Mouse (Mus musculus): ENCODE measurements at regions not wholly inside any gene's neighbourhood (a gene's known extent, or its start where the extent isn't known, plus 50 kb on each side); places are given as distances from the start of the nearest gene placed in this dataset.

GRCm38 (mm10) chr15:68014605-68015305 lies 1514.0 kb upstream of the Lrrc6 start:
- H3K4me3 ChIP-seq (ENCODE audit: low read depth, low read length), result no peak overlapping the region
- no peak overlapping the region for H3K4me2 ChIP-seq
- no peaks in the 10 kb centered on the region for H3K36me3 ChIP-seq (ENCODE audit: control insufficient read depth, insufficient read depth, low read length)
- no peak overlapping the region for H3K27ac ChIP-seq (ENCODE audit: low read depth, low read length)
- DNase-seq (ENCODE audit: low spot score, missing footprints) (peak; percentile 61), ATAC-seq (ENCODE audit: low FRiP score) (no peak)
- WGBS, result 75% methylated on average over 2 of the region's 2 CpGs
- H3K9me3 ChIP-seq (ENCODE audit: control insufficient read depth, low read length), result no peaks in the 10 kb centered on the region
- H3K4me1 ChIP-seq (ENCODE audit: control insufficient read depth, insufficient read depth, low read length), result no peaks in the 10 kb centered on the region
- H3K9ac ChIP-seq (ENCODE audit: low read length), result no peak overlapping the region
- H3K27me3 ChIP-seq (ENCODE audit: control insufficient read depth, insufficient read depth, low read length), result no peaks in the 10 kb centered on the region

DNA sequence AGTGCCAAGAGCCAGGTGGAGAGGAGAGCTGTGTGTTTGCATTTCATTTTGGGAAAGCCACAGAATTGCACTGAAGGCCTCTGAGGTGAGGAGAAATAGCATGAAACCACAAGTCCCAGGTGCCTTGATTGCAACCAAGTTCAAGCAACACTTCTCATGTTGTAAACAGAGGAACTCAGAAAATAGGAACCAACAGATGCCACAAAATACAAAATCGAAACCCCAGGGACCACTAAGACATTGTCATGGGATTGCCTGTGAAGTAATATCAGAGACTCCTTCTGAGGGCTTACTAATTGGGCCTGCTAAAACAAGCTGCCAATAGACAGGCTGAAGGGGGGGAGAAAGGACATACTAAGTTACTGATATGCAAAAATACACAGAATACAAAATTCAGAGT lies 1510.5 kb upstream of the Lrrc6 start:
- WGBS, result 69% methylated on average over 1 of the region's 1 CpGs
- DNase-seq (ENCODE audit: low spot score, missing footprints), result peak; percentile 26

DNA sequence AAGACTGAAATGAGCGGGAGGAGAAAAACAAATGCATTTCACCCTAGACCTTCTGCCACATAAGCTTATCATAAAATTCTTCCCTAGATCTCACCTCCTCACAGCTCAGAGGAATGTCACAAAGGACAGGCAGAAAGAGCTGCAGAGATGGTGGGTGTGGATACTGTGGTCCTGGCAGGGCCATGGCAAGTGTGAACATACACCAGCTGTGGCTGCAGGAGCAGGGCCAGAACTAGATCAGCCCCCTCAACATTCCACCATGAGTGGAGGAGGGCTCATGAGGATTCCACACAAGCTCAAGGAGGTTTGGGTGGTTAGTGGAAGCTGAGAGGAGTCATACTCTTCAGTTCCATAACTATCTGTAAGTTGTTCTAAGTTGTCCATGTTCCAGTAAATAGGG lies 1509.5 kb upstream of the Lrrc6 start:
- Histone ChIP-seq H3K4me2 (no peak overlapping the region), H3K27ac (ENCODE audit: low read depth, low read length) (no peak overlapping the region), H3K9me3 (ENCODE audit: control insufficient read depth, low read length) (no peaks in the 10 kb centered on the region), H3K4me1 (ENCODE audit: control insufficient read depth, insufficient read depth, low read length) (no peaks in the 10 kb centered on the region), H3K9ac (ENCODE audit: low read length) (no peak overlapping the region), H3K36me3 (ENCODE audit: control insufficient read depth, insufficient read depth, low read length) (no peaks in the 10 kb centered on the region), H3K27me3 (ENCODE audit: control insufficient read depth, insufficient read depth, low read length) (no peaks in the 10 kb centered on the region), H3K4me3 (ENCODE audit: low read depth, low read length) (no peak overlapping the region)
- ATAC-seq (ENCODE audit: low FRiP score) (no peak), DNase-seq (ENCODE audit: low spot score, missing footprints) (no peak)
- 86% methylated on average over 1 of the region's 1 CpGs for WGBS

More for the DNA sequence above, 1510.5 kb upstream of the Lrrc6 start:
- no peaks in the 10 kb centered on the region for H3K9me3 ChIP-seq (ENCODE audit: control insufficient read depth, low read length)
- no peaks in the 10 kb centered on the region for H3K36me3 ChIP-seq (ENCODE audit: control insufficient read depth, insufficient read depth, low read length)
- H3K9ac ChIP-seq (ENCODE audit: low read length), result no peak overlapping the region
- no peaks in the 10 kb centered on the region for H3K27me3 ChIP-seq (ENCODE audit: control insufficient read depth, insufficient read depth, low read length)
- no peaks in the 10 kb centered on the region for H3K4me1 ChIP-seq (ENCODE audit: control insufficient read depth, insufficient read depth, low read length)
- H3K27ac ChIP-seq (ENCODE audit: low read depth, low read length), result no peak overlapping the region
- no peak overlapping the region for H3K4me2 ChIP-seq
- ATAC-seq (ENCODE audit: low FRiP score), result no peak
- H3K4me3 ChIP-seq (ENCODE audit: low read depth, low read length), result no peak overlapping the region

GRCm38 (mm10) chr15:68004798-68005197 lies 1504.1 kb upstream of the Lrrc6 start:
- no peaks in the 10 kb centered on the region for H3K36me3 ChIP-seq (ENCODE audit: control insufficient read depth, insufficient read depth, low read length)
- H3K4me1 ChIP-seq (ENCODE audit: control insufficient read depth, insufficient read depth, low read length), result no peaks in the 10 kb centered on the region
- no peak overlapping the region for H3K4me2 ChIP-seq
- no peaks in the 10 kb centered on the region for H3K9me3 ChIP-seq (ENCODE audit: control insufficient read depth, low read length)
- no peak overlapping the region for H3K9ac ChIP-seq (ENCODE audit: low read length)
- WGBS, result 75% methylated on average over 5 of the region's 5 CpGs
- H3K27me3 ChIP-seq (ENCODE audit: control insufficient read depth, insufficient read depth, low read length), result no peaks in the 10 kb centered on the region
- no peak overlapping the region for H3K27ac ChIP-seq (ENCODE audit: low read depth, low read length)
- no peak overlapping the region for H3K4me3 ChIP-seq (ENCODE audit: low read depth, low read length)
- DNase-seq (ENCODE audit: low spot score, missing footprints) (peak; percentile 64), ATAC-seq (ENCODE audit: low FRiP score) (no peak)

GRCm38 (mm10) chr15:67996532-67996931 lies 1495.8 kb upstream of the Lrrc6 start:
- Histone ChIP-seq H3K9ac (ENCODE audit: low read length) (no peak overlapping the region), H3K9me3 (ENCODE audit: control insufficient read depth, low read length) (no peaks in the 10 kb centered on the region), H3K4me2 (no peak overlapping the region), H3K36me3 (ENCODE audit: control insufficient read depth, insufficient read depth, low read length) (no peaks in the 10 kb centered on the region), H3K4me3 (ENCODE audit: low read depth, low read length) (no peak overlapping the region), H3K27ac (ENCODE audit: low read depth, low read length) (no peak overlapping the region), H3K27me3 (ENCODE audit: control insufficient read depth, insufficient read depth, low read length) (no peaks in the 10 kb centered on the region), H3K4me1 (ENCODE audit: control insufficient read depth, insufficient read depth, low read length) (no peaks in the 10 kb centered on the region)
- DNase-seq (ENCODE audit: low spot score, missing footprints), result no peak
- 84% methylated on average over 7 of the region's 7 CpGs for WGBS
- no peak for ATAC-seq (ENCODE audit: low FRiP score)

GRCm38 (mm10) chr15:67989428-67990272 lies 1488.9 kb upstream of the Lrrc6 start:
- Histone ChIP-seq H3K27me3 (ENCODE audit: control insufficient read depth, insufficient read depth, low read length) (no peaks in the 10 kb centered on the region), H3K4me2 (no peak overlapping the region), H3K9ac (ENCODE audit: low read length) (no peak overlapping the region), H3K27ac (ENCODE audit: low read depth, low read length) (no peak overlapping the region), H3K9me3 (ENCODE audit: control insufficient read depth, low read length) (no peaks in the 10 kb centered on the region), H3K36me3 (ENCODE audit: control insufficient read depth, insufficient read depth, low read length) (no peaks in the 10 kb centered on the region), H3K4me3 (ENCODE audit: low read depth, low read length) (no peak overlapping the region), H3K4me1 (ENCODE audit: control insufficient read depth, insufficient read depth, low read length) (no peaks in the 10 kb centered on the region)
- WGBS, result 89% methylated on average over 5 of the region's 5 CpGs
- DNase-seq (ENCODE audit: low spot score, missing footprints) (no peak), ATAC-seq (ENCODE audit: low FRiP score) (no peak)

DNA sequence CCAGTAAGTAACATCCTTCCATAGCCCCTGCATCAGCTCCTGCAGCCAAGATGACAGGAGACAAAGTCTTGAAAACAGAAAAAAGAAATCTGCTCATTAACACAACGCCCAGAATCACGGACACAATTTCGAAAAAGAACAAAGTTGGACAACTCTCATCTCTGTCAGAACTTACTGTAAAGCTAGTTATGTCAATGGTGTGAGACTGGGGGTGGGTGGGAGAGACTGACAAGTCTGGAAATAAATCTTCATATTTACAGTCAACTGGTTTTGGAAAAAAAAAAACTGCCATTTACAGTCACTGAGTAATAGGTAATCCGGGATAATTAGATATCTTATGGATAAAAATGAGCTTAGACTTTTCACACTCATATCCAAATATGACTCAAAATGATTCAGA lies 1487.2 kb upstream of the Lrrc6 start:
- no peak overlapping the region for H3K4me3 ChIP-seq (ENCODE audit: low read depth, low read length)
- ATAC-seq (ENCODE audit: low FRiP score) (no peak), DNase-seq (ENCODE audit: low spot score, missing footprints) (no peak)
- WGBS, result 90% methylated on average over 4 of the region's 4 CpGs
- H3K36me3 ChIP-seq (ENCODE audit: control insufficient read depth, insufficient read depth, low read length), result no peaks in the 10 kb centered on the region
- no peak overlapping the region for H3K27ac ChIP-seq (ENCODE audit: low read depth, low read length)
- H3K9ac ChIP-seq (ENCODE audit: low read length), result no peak overlapping the region
- no peaks in the 10 kb centered on the region for H3K4me1 ChIP-seq (ENCODE audit: control insufficient read depth, insufficient read depth, low read length)
- no peaks in the 10 kb centered on the region for H3K27me3 ChIP-seq (ENCODE audit: control insufficient read depth, insufficient read depth, low read length)
- no peaks in the 10 kb centered on the region for H3K9me3 ChIP-seq (ENCODE audit: control insufficient read depth, low read length)
- H3K4me2 ChIP-seq, result no peak overlapping the region

DNA sequence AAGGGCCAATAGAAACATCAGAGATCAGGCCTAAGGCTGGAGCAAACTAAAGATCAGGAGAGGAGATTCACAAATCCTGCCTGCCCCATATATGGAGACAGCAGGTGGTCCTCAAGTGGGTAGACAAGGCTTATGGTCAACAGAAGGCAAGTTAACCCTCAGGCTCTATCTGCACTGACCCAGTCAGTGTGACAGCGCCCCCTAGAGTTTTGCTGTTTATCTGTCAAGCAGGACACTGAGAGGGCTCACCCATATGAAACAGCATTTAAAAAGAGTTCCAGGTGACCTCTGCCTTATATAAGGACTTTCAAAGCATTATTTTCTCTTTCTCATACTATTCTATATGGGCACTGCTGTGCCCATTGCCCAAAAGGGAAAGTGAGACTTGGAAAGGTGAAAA lies 1482.5 kb upstream of the Lrrc6 start:
- Histone ChIP-seq H3K4me2 (no peak overlapping the region), H3K9ac (ENCODE audit: low read length) (no peak overlapping the region), H3K9me3 (ENCODE audit: control insufficient read depth, low read length) (no peaks in the 10 kb centered on the region), H3K4me1 (ENCODE audit: control insufficient read depth, insufficient read depth, low read length) (no peaks in the 10 kb centered on the region), H3K27me3 (ENCODE audit: control insufficient read depth, insufficient read depth, low read length) (no peaks in the 10 kb centered on the region), H3K36me3 (ENCODE audit: control insufficient read depth, insufficient read depth, low read length) (no peaks in the 10 kb centered on the region), H3K4me3 (ENCODE audit: low read depth, low read length) (no peak overlapping the region), H3K27ac (ENCODE audit: low read depth, low read length) (no peak overlapping the region)
- ATAC-seq (ENCODE audit: low FRiP score) (no peak), DNase-seq (ENCODE audit: low spot score, missing footprints) (no peak)
- WGBS, result 46% methylated on average over 1 of the region's 1 CpGs

DNA sequence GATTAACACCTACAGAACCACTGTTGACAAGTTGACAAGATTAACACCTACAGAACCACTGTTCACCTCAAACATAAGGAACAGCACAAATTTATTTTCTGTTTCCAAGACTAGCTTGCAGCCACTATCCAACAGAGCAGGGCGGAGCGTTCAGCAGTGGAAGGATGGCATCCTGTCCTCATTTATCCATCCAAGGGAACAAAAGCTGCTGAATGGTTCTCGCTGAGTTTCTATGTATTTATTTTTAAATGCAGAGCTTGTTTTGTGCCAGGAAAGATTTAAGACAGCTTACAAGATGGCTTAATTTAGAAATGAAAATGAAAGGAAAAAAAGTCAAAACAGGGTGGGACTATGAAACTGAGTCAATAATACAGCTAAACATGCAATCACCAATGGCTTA lies 1481.2 kb upstream of the Lrrc6 start:
- no peak for ATAC-seq (ENCODE audit: low FRiP score)
- no peak overlapping the region for H3K9ac ChIP-seq (ENCODE audit: low read length)
- H3K4me1 ChIP-seq (ENCODE audit: control insufficient read depth, insufficient read depth, low read length), result no peaks in the 10 kb centered on the region
- 89% methylated on average over 3 of the region's 3 CpGs for WGBS
- no peak overlapping the region for H3K27ac ChIP-seq (ENCODE audit: low read depth, low read length)
- H3K4me2 ChIP-seq, result no peak overlapping the region
- H3K4me3 ChIP-seq (ENCODE audit: low read depth, low read length), result no peak overlapping the region
- H3K9me3 ChIP-seq (ENCODE audit: control insufficient read depth, low read length), result no peaks in the 10 kb centered on the region
- no peaks in the 10 kb centered on the region for H3K36me3 ChIP-seq (ENCODE audit: control insufficient read depth, insufficient read depth, low read length)
- DNase-seq (ENCODE audit: low spot score, missing footprints), result no peak
- no peaks in the 10 kb centered on the region for H3K27me3 ChIP-seq (ENCODE audit: control insufficient read depth, insufficient read depth, low read length)

Data from midbrain, embryonic 11.5 days (tissue).